Mouse (Mus musculus) C2C12 (cell line): ENCODE measurements around the gene Spata7.

Source experiments
- CEBPB ChIP-seq: IDR thresholded peaks from one replicate; pipeline ENCODE4 v1.6.1; 2011; ENCODE audit warnings: low read depth, mild to moderate bottlenecking, control low read depth, moderate library complexity
- CTCF ChIP-seq: IDR thresholded peaks from one replicate; pipeline ENCODE4 v1.5.1; 2011; ENCODE audit not compliant: control insufficient read depth, insufficient read depth, insufficient read length
- FOSL1 ChIP-seq: IDR thresholded peaks from one replicate; pipeline ENCODE4 v1.8.0; 2011; ENCODE audit warnings: mild to moderate bottlenecking, low read length; ENCODE audit not compliant: poor library complexity, insufficient read depth, severe bottlenecking
- MAX ChIP-seq: IDR thresholded peaks from one replicate; pipeline ENCODE4 v1.6.1; 2011; ENCODE audit warnings: mild to moderate bottlenecking, control low read depth

GRCm38 (mm10) chr12:98669864-98670263, 41.9 kb downstream of the Spata7 start:
- TF ChIP-seq CEBPB (no peak), CTCF (no peak), MAX (no peak), FOSL1 (no peak)
